Mouse (Mus musculus) spleen, adult 2 months (tissue): ENCODE results near the gene Ninj2.

Experiments
- CTCF ChIP-seq: fragments of 200-500 bp; IDR thresholded peaks from 2 replicates; pipeline ENCODE4 v1.5.1; 2011; ENCODE audit warnings: mild to moderate bottlenecking, inconsistent platforms; ENCODE audit not compliant: insufficient read depth, insufficient read length, insufficient replicate concordance; ENCODE audit errors: extremely low read depth
- POLR2A ChIP-seq: fragments of 200-500 bp; IDR thresholded peaks from 2 replicates; pipeline ENCODE4 v1.6.1; 2011; ENCODE audit warnings: low read depth, low read length, inconsistent platforms

DNA sequence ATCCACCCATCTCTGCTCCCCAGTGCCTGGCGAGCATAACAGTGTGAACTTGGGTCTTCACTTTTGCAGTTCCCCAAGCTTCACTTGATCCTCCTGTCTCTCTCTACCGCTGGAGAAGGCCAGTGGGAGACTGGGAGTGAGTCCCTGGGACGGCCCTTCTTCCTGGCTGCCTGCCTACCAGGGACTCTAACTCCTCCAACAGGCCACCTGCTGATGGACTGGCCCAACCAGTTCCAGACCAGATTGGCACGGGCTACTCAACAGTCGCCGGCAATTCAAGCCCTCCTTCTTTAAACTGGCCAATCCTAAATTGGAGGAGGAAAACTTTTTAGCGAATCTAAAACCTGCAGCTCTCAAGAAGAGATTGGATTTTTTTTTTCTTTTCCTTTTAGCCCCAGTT is 101.8 kb downstream of the Ninj2 start:
- no peak for TF ChIP-seq CTCF
- TF ChIP-seq POLR2A: no peak
